Mouse (Mus musculus): ENCODE results near the gene Ptk6. TPM values are rescaled to one million over a fixed set of nuclear protein-coding genes. Genes with fewer than 3 reads are reported as not detected.

The Ptk6 gene
- polyA plus RNA-seq, 1 experiment from 2014 or later, result not detected

DNA sequence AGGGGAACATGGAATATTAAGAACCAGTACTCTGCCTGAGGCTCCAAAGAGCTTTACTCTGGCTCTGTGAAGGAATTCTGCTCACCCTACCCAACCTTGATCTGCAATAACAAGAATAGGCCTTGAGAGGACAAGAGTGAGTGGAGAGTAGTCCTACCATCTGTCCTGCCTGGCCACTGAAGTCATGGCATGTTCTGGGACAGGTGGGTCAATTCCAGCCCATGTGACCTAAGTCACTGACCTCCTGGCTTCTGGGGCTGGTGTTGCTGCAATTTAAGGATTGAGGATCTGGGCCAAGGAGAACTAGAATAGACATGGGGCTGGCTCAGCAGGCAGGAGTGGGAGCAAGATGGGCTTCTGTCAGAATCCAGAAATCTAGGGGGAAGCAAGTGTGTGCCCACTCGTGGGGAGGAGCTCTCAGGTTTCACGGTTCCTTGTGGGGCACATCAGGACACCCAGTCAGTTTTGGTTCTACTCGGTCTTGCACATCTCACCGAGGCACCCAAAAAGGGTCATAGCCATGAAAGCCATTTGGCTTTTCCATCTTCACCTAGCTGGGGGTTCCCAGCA is 55.5 kb downstream of the Ptk6 start:
- Histone ChIP-seq H3K4me2 (peak overlapping the region; percentile 68), H3K9ac (no peak overlapping the region), H3K27me3 (peaks cover 46% of the 10 kb centered on the region), H3K4me1 (replicated peaks) (peaks cover 16% of the 10 kb centered on the region), H3K4me3 (peak overlapping the region; percentile 39), H3K27ac (no peak overlapping the region), H3K36me3 (peaks cover 21% of the 10 kb centered on the region), H3K9me3 (no peaks in the 10 kb centered on the region)
- ATAC-seq (ENCODE audit: low FRiP score), result no peak
- WGBS, result 54% methylated on average over 4 of the region's 4 CpGs

DNA sequence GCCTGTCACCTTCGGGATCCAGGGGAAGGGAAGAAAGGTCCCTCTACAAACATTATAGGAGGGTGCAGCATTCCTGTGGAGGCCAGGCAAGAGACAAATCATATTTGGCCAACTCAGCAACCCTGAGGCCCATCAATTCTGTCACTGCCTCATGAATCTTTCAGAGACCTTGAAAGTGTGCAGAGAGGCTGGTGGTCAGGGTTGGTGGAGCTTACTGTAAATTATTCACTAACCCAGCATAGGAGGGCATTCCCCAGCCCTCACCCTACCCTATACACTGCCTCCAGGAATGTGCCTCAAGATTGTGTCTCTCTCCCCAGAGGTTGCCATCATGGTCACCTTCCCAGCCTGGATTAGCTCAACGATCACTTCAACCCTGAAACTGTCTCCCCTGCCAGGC is 57.9 kb downstream of the Ptk6 start:
- WGBS, result 84% methylated on average over 2 of the region's 2 CpGs
- no peak overlapping the region for H3K9ac ChIP-seq
- H3K27me3 ChIP-seq, result peaks cover 31% of the 10 kb centered on the region
- H3K4me2 ChIP-seq, result no peak overlapping the region
- no peak for ATAC-seq (ENCODE audit: low FRiP score)
- H3K27ac ChIP-seq, result no peak overlapping the region
- H3K36me3 ChIP-seq, result peaks cover 11% of the 10 kb centered on the region
- no peak overlapping the region for H3K4me3 ChIP-seq
- peaks cover 16% of the 10 kb centered on the region for H3K4me1 ChIP-seq (replicated peaks)
- no peaks in the 10 kb centered on the region for H3K9me3 ChIP-seq

Other genes starting within 250 kb of the Ptk6 start
- gene Nkain4, start 248.1 kb downstream of the Ptk6 start, polyA plus RNA-seq (2015; fragmentation: Nextera tagmentation; extraction: Ambion mirVana), result 90.9 and 106 TPM in 2 replicates
- gene Arfgap1, start 235.6 kb downstream of the Ptk6 start, polyA plus RNA-seq (2015; fragmentation: Nextera tagmentation; extraction: Ambion mirVana), result 101 and 107 TPM in 2 replicates
- 0.61 and 0.78 TPM in 2 replicates for gene Col20a1, start 216.3 kb downstream of the Ptk6 start, polyA plus RNA-seq (2015; fragmentation: Nextera tagmentation; extraction: Ambion mirVana)
- 33.6 and 37.0 TPM in 2 replicates for gene Chrna4, start 159.2 kb downstream of the Ptk6 start, polyA plus RNA-seq (2015; fragmentation: Nextera tagmentation; extraction: Ambion mirVana)
- gene Kcnq2, start 67.5 kb downstream of the Ptk6 start, polyA plus RNA-seq (2015; fragmentation: Nextera tagmentation; extraction: Ambion mirVana), result 50.0 and 53.9 TPM in 2 replicates
- gene Eef1a2, start 45.8 kb downstream of the Ptk6 start, polyA plus RNA-seq (2015; fragmentation: Nextera tagmentation; extraction: Ambion mirVana), result 6.4 and 6.7 TPM in 2 replicates
- 444 TPM in 2 replicates for gene Ppdpf, start 15.5 kb downstream of the Ptk6 start, polyA plus RNA-seq (2015; fragmentation: Nextera tagmentation; extraction: Ambion mirVana)
- 0.19 and 0.25 TPM in 2 replicates for gene Srms, start 10.4 kb upstream of the Ptk6 start, polyA plus RNA-seq (2015; fragmentation: Nextera tagmentation; extraction: Ambion mirVana)
- 0.19 TPM in 1 of 2 replicates, not detected in the other for gene Fndc11, start 17.2 kb upstream of the Ptk6 start, polyA plus RNA-seq (2015; fragmentation: Nextera tagmentation; extraction: Ambion mirVana)
- gene Helz2, start 39.2 kb upstream of the Ptk6 start, polyA plus RNA-seq (2015; fragmentation: Nextera tagmentation; extraction: Ambion mirVana), result 0.38 and 0.48 TPM in 2 replicates
- gene Gmeb2, start 85.2 kb upstream of the Ptk6 start, polyA plus RNA-seq (2015; fragmentation: Nextera tagmentation; extraction: Ambion mirVana), result 17.2 and 17.8 TPM in 2 replicates
- 1,135 and 1,161 TPM in 2 replicates for gene Stmn3, start 111.7 kb upstream of the Ptk6 start, polyA plus RNA-seq (2015; fragmentation: Nextera tagmentation; extraction: Ambion mirVana)
- gene Rtel1, start 117.0 kb upstream of the Ptk6 start, polyA plus RNA-seq (2015; fragmentation: Nextera tagmentation; extraction: Ambion mirVana), result 34.6 and 35.1 TPM in 2 replicates
- 69.2 and 69.8 TPM in 2 replicates for gene Zgpat, start 162.1 kb upstream of the Ptk6 start, polyA plus RNA-seq (2015; fragmentation: Nextera tagmentation; extraction: Ambion mirVana)
- gene Arfrp1, start 162.6 kb upstream of the Ptk6 start, polyA plus RNA-seq (2015; fragmentation: Nextera tagmentation; extraction: Ambion mirVana), result 87.8 and 88.4 TPM in 2 replicates
- gene Lime1, start 177.3 kb upstream of the Ptk6 start, polyA plus RNA-seq (2015; fragmentation: Nextera tagmentation; extraction: Ambion mirVana), result 43.7 and 45.0 TPM in 2 replicates

Data from hindbrain, embryonic 13.5 days (tissue).